Mouse (Mus musculus) midbrain, embryonic 11.5 days (tissue): ENCODE data around the gene Prkag2. TPM values are rescaled to one million over a fixed set of nuclear protein-coding genes. Genes with fewer than 3 reads are reported as not detected.
A peak's percentile ranks its signal among the peaks of the same experiment; 100 is the strongest.

ENCODE experiments used
- ATAC-seq: fragments of 200-750 bp; cut with Nextera tagmentation; 2 replicates; pipeline ENCODE4 v1.8.0; 2017; ENCODE audit warnings: moderate TSS enrichment, moderate library complexity; ENCODE audit not compliant: low FRiP score
- DNase-seq: peaks from one replicate; pipeline ENCODE4 v3.0.0; 2015; ENCODE audit warnings: low spot score; ENCODE audit errors: missing footprints
- H3K27ac ChIP-seq: fragments of 300-500 bp; sonication (generic); 2 replicates; pipeline ENCODE4 v1.5.1; 2014; ENCODE audit warnings: low read depth, low read length
- H3K27me3 ChIP-seq: fragments of 300-500 bp; sonication (generic); 2 replicates; pipeline ENCODE4 v1.6.1; 2014; ENCODE audit warnings: mild to moderate bottlenecking, low read length, moderate library complexity, mixed read lengths; ENCODE audit not compliant: control insufficient read depth, insufficient read depth
- H3K36me3 ChIP-seq: fragments of 300-500 bp; sonication (generic); 2 replicates; pipeline ENCODE4 v1.6.1; 2014; ENCODE audit warnings: mild to moderate bottlenecking, low read length, moderate library complexity, mixed read lengths; ENCODE audit not compliant: control insufficient read depth, insufficient read depth
- H3K4me1 ChIP-seq: fragments of 300-500 bp; sonication (generic); 2 replicates; pipeline ENCODE4 v1.6.1; 2014; ENCODE audit warnings: low read length; ENCODE audit not compliant: control insufficient read depth, insufficient read depth
- H3K4me2 ChIP-seq: fragments of 300-500 bp; sonication (generic); 2 replicates; pipeline ENCODE4 v1.6.1; 2014; ENCODE audit warnings: mild to moderate bottlenecking, moderate library complexity
- H3K4me3 ChIP-seq: fragments of 300-500 bp; sonication (generic); 2 replicates; pipeline ENCODE4 v1.5.1; 2014; ENCODE audit warnings: low read depth, low read length
- H3K9ac ChIP-seq: fragments of 300-500 bp; sonication (generic); 2 replicates; pipeline ENCODE4 v1.6.1; 2014; ENCODE audit warnings: low read length
- H3K9me3 ChIP-seq: fragments of 300-500 bp; sonication (generic); 2 replicates; pipeline ENCODE4 v1.6.1; 2016; ENCODE audit warnings: low read length; ENCODE audit not compliant: control insufficient read depth
- WGBS: fragments of 180-500 bp; shearing (Covaris S2); extraction: QIAGEN DNeasy Blood & Tissue Kit; methylation state at CpG from one replicate; pipeline ENCODE4 v1.1.7; 2014; 5-methylcytosine and 5-hydroxymethylcytosine counted together
- polyA plus RNA-seq: library from polyadenylated mRNA; unstranded; fragments of >200 nt; fragmentation: Nextera tagmentation; extraction: Ambion mirVana; gene quantifications from 2 replicates; pipeline ENCODE4 v1.2.1, GENCODE M21; 2014

Gene Prkag2
- polyA plus RNA-seq, 1 experiment from 2014 or later: 59.8 TPM

- ATAC-seq: no peak
- no peaks in the 10 kb centered on the region for H3K27me3 ChIP-seq
- no peak overlapping the region for H3K9ac ChIP-seq
- no peaks in the 10 kb centered on the region; the same call in 1 of the 2 replicates for H3K4me1 ChIP-seq
- DNase-seq: no peak
- H3K27ac ChIP-seq: no peak overlapping the region
- H3K4me2 ChIP-seq: no peak overlapping the region
- no peak overlapping the region for H3K4me3 ChIP-seq
- no peaks in the 10 kb centered on the region for H3K9me3 ChIP-seq
- no peaks in the 10 kb centered on the region for H3K36me3 ChIP-seq
These were observed 13.7 kb upstream of the Prkag2 start for GRCm38 (mm10) chr5:25114110-25114509.

- H3K4me1 ChIP-seq: no peaks in the 10 kb centered on the region
- H3K4me3 ChIP-seq: no peak overlapping the region
- no peak overlapping the region for H3K27ac ChIP-seq
- no peak for DNase-seq
- H3K9me3 ChIP-seq: no peaks in the 10 kb centered on the region
- H3K27me3 ChIP-seq: no peaks in the 10 kb centered on the region
- H3K9ac ChIP-seq: no peak overlapping the region
- H3K36me3 ChIP-seq: no peaks in the 10 kb centered on the region; the same call in 1 of the 2 replicates
- H3K4me2 ChIP-seq: no peak overlapping the region
- WGBS: 85% methylated on average over 3 of the region's 3 CpGs
- no peak for ATAC-seq
These were observed 9.9 kb upstream of the Prkag2 start for GRCm38 (mm10) chr5:25110314-25110713.

DNA sequence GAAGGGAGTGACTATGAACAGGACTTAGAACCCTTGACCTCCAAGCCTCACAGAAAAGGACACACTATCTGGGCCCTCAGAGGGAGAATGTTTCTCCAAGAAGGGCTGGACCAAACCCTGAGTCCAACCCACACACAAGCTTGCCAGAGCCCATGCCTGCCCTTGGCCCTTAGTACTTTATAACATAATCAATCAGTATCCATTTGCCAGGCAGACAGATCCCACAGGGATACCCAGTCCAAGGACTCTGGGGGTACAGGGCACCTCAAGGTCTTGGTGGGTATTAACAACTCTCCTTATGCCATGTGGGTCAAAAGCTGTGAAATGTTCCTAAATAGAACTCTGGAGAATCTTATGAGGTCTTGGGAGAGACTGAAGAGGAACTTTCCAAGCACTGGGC, 5.3 kb upstream of the Prkag2 start:
- no peak for ATAC-seq
- Histone ChIP-seq H3K27ac (no peak overlapping the region), H3K36me3 (no peaks in the 10 kb centered on the region; the same call in 1 of the 2 replicates), H3K27me3 (peaks cover 7% of the 10 kb centered on the region), H3K4me2 (no peak overlapping the region), H3K4me3 (no peak overlapping the region), H3K9me3 (no peaks in the 10 kb centered on the region), H3K4me1 (peaks cover 6% of the 10 kb centered on the region; the same call in 1 of the 2 replicates), H3K9ac (no peak overlapping the region)
- no peak for DNase-seq

- peak overlapping the region; percentile 97 for H3K4me2 ChIP-seq
- H3K4me1 ChIP-seq: peaks cover 12% of the 10 kb centered on the region; the same call in 1 of the 2 replicates
- peak overlapping the region; percentile 54 for H3K9ac ChIP-seq
- DNase-seq (peak; percentile 94), ATAC-seq (no peak)
- H3K4me3 ChIP-seq: peak overlapping the region; percentile 55
- no peaks in the 10 kb centered on the region for H3K9me3 ChIP-seq
- H3K27me3 ChIP-seq: peaks cover 28% of the 10 kb centered on the region
- WGBS: 2% methylated on average over 25 of the region's 25 CpGs
- no peak overlapping the region for H3K27ac ChIP-seq
- no peaks in the 10 kb centered on the region for H3K36me3 ChIP-seq
These were observed 683 bp upstream of the Prkag2 start for GRCm38 (mm10) chr5:25101126-25101523.

GRCm38 (mm10) chr5:25100157-25100515, 306 bp downstream of the Prkag2 start:
- H3K4me3 ChIP-seq: peak overlapping the region; percentile 55
- H3K9ac ChIP-seq: peak overlapping the region; percentile 42
- H3K27me3 ChIP-seq: peaks cover 28% of the 10 kb centered on the region
- H3K36me3 ChIP-seq: no peaks in the 10 kb centered on the region
- under 1% methylated on average over 26 of the region's 26 CpGs for WGBS
- peak overlapping the region; percentile 97 for H3K4me2 ChIP-seq
- DNase-seq (no peak), ATAC-seq (peak; percentile 41; the same call in 1 of the 2 replicates)
- H3K4me1 ChIP-seq: peaks cover 12% of the 10 kb centered on the region; the same call in 1 of the 2 replicates
- no peaks in the 10 kb centered on the region for H3K9me3 ChIP-seq
- H3K27ac ChIP-seq: no peak overlapping the region

DNA sequence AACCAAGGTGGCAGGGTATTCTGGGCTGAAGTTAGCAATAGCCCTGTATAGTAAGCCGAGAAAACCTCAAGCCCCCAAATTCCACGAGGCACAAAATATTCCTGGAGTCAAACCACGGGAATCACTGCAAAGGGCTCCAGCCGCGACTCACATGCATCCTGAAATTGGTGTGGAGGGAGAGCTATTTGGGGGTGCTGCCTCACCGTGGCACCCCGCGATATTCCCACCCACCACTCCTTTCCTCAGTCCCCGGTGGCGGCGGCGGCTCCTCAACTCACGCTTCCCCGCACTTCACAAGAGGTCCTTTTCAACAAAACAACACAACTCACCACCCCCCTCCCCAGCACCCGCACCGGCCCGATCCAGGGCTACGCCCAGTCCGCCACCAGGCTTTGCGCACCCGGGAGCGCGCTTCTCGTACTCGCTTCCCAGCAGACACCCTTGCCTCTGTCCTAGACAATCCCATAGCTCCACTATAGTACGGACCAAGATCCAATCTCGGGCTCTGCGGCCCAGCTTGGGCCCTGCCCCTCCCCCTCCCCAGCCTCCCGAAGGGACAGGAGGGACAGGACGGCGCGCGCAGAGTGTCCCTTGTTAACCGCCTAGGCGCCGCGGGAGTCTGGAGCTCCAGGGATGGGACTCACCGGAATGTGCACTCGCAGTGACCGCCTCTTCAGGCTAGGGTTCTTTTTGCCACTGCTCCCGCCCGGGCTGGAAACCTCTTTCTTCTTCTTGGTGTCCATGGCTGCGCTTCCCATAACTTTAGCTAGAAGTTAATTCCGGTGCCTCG, 880 bp downstream of the Prkag2 start:
- no peaks in the 10 kb centered on the region for H3K36me3 ChIP-seq
- no peak overlapping the region for H3K27ac ChIP-seq
- ATAC-seq: peak; percentile 73
- peaks cover 28% of the 10 kb centered on the region for H3K27me3 ChIP-seq
- peak overlapping the region; percentile 55 for H3K4me3 ChIP-seq
- peak overlapping the region; percentile 42 for H3K9ac ChIP-seq
- DNase-seq: peak; percentile 95
- no peaks in the 10 kb centered on the region for H3K9me3 ChIP-seq
- H3K4me1 ChIP-seq: peaks cover 12% of the 10 kb centered on the region; the same call in 1 of the 2 replicates
- H3K4me2 ChIP-seq: peak overlapping the region; percentile 97
- WGBS: 1% methylated on average over 45 of the region's 45 CpGs

GRCm38 (mm10) chr5:25097891-25098290, 2.6 kb downstream of the Prkag2 start:
- no peaks in the 10 kb centered on the region for H3K9me3 ChIP-seq
- H3K36me3 ChIP-seq: no peaks in the 10 kb centered on the region
- peaks cover 28% of the 10 kb centered on the region for H3K27me3 ChIP-seq
- H3K4me3 ChIP-seq: no peak overlapping the region
- WGBS: 72% methylated on average over 3 of the region's 3 CpGs
- ATAC-seq (no peak), DNase-seq (no peak)
- H3K4me2 ChIP-seq: no peak overlapping the region
- no peak overlapping the region for H3K9ac ChIP-seq
- no peak overlapping the region for H3K27ac ChIP-seq
- peaks cover 12% of the 10 kb centered on the region; the same call in 1 of the 2 replicates for H3K4me1 ChIP-seq

DNA sequence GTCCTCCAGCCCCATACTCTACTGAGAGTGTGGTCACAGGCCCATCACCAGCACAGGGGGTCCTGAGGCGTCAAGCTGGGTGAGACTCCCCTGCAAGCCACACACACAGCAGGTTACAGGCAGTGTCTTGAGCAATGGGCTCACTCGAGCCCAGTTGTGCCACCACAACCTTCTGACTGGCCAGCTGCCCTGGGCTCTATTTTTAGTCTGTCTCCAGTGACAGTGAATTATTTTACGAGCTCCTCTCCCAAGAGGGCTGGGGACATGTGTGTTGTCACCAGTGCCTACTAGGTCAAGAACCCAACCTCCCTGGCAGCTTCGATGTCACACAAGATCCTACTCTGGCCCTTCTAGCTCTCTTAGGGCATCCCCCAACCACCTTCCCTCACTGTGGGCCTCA, 4.0 kb downstream of the Prkag2 start:
- DNase-seq (no peak), ATAC-seq (no peak)
- Histone ChIP-seq H3K9ac (no peak overlapping the region), H3K4me3 (no peak overlapping the region), H3K9me3 (no peaks in the 10 kb centered on the region), H3K27me3 (peaks cover 23% of the 10 kb centered on the region), H3K4me2 (no peak overlapping the region), H3K36me3 (no peaks in the 10 kb centered on the region), H3K27ac (no peak overlapping the region), H3K4me1 (peaks cover 11% of the 10 kb centered on the region; the same call in 1 of the 2 replicates)
- 87% methylated on average over 4 of the region's 4 CpGs for WGBS

GRCm38 (mm10) chr5:25092630-25093245, 7.7 kb downstream of the Prkag2 start:
- WGBS: 72% methylated on average over 8 of the region's 8 CpGs
- no peak for DNase-seq
- Histone ChIP-seq H3K9me3 (no peaks in the 10 kb centered on the region), H3K4me2 (no peak overlapping the region), H3K36me3 (no peaks in the 10 kb centered on the region), H3K4me1 (no peaks in the 10 kb centered on the region), H3K27me3 (no peaks in the 10 kb centered on the region), H3K4me3 (no peak overlapping the region), H3K9ac (no peak overlapping the region), H3K27ac (no peak overlapping the region)
- no peak for ATAC-seq
